Mouse (Mus musculus): ENCODE measurements around the gene Galnt4.

- TF ChIP-seq CTCF (IDR thresholded peaks at IDR 0.05; ENCODE audit: low read depth): no peak
- TF ChIP-seq EP300 (IDR thresholded peaks at IDR 0.05; ENCODE audit: low read depth): no peak
Measured at GRCm38 (mm10) chr10:99106311-99106702, 1.7 kb upstream of the Galnt4 start.
